Mouse (Mus musculus): ENCODE data around the gene Tespa1.
"Not testable (repeated sequence)": the region's sequence is repeated elsewhere in the genome, so short reads cannot be mapped to it uniquely, and the experiment has no call there.

The Tespa1 gene

DNA sequence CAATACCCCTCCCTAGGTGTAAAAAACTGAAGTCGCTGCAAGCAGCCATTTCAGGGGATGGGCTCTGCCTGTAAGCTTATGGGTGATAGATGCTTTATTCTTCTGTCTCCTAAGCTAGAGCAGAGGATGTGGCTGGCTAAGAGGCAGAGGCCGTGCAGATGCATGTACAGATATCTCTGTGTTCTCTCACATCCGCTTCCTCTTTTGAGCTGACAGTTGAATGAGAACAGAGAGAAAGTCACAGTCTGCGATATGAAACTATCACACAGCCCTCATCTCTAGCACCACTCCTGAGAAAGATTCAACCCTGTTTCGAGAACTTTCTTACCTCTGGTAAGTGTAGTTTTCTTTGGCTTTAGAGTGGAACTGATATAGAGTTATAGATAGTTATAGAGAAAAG, at the start of gene Tespa1:
TSS of gene Tespa1 (plus strand) at position 234 of the 400 bp plus-strand sequence.
- DNase-seq (ENCODE audit: low read depth): peak; percentile 88

DNA sequence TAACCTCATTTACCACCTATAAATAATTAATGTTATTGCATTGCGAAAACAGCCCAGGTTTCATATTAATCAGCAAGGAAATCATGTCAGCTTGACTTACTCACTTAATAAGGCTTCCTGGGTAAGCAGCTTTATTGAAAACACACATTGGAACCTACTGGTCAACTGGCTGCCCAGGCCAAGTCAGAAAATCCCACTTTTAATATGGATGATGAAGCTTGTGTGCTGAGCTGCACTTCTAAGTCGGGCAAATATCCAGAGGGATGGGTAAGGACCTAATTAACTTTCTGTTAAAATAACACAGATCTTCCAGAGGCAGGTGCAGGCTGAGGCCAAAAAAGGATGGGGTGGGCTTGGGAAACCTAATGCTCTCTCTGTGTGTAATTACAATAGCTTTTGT, 46.9 kb upstream of the Tespa1 start:
- no peak for DNase-seq (ENCODE audit: low read depth)

DNA sequence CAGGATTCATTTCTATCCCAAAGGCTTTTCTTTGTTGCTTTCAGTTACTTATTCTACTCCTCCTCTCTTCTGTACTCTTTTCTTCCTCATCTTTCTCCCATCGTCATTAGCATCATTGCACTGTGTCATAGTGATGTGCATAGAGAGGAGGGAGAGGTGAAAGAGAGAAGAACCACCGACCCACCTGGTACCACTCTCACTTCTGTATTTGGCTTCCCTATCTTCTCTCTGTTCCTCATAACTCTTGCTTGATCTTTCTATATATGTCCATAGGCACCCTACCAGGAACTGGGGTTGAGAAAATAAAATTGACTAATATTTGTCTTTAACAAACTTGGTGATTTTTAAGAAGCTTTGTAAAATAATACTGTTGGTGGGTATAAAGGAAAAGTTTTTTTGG, 46.2 kb upstream of the Tespa1 start:
- no peak for DNase-seq (ENCODE audit: low read depth)

DNA sequence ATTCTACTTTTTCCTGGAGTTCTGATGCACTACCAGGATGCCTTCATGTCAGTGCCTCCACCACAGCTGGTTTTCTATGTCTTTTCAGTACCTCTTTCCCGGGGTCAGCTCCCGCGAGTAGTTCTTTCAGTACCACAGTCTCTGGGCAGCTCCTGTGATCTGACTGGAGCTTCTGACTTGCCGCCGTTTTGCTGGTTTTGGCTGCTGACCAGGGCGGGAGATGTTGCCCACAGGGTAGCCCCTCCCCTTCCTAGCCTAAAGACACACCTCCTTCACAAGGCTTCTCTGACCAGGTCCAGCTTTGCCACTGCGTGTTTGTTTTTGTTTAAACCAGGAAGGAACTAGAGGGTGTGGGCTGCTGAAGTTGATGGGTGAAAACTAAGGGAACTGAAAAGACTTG, 42.6 kb upstream of the Tespa1 start, which contains the start of gene Neurod4:
TSS of gene Neurod4 (minus strand) at position 175 of the 400 bp plus-strand sequence.
- no peak for DNase-seq (ENCODE audit: low read depth)

DNA sequence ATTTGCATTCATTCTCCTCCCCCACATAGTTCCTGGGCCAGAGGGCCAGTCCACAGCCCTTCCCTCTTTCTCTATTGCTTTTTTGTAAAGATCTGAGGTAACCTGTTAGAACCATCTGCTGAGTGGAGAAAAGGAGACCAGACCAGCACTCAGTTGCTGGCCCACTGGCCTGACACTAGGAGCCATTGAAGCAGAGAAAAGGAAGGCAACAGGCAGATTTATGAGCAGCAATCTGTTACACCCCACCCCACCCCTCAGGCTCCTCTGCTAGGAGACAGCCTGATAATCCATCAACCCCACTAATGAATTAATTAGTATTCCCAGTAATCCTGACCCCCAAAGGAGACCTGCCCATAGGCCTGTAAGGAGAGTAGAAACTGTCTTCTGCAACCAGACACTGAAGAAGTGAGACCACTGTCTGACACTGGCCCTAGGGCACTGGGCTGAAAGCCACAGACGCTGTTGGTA, 40.7 kb upstream of the Tespa1 start:
- DNase-seq (ENCODE audit: low read depth): no peak

DNA sequence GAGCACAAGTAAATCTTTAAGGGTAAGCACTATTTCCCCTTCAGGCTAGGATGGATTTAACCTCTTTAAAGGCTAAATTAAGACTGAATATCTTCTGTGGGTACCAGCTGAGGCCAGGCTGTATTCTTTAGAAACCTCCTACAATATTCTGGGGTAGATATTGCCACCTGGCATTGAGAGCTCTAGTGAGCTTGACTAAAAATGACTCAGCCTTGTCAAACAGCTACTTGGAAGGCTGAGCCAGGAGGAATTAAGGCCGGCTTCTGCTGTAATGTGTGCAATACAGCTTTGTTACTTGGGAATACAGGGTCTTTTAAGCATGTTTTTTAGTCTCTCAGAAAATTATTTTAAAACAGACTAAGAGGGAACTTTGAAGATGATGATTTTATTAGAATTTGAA, 35.5 kb upstream of the Tespa1 start:
- DNase-seq (ENCODE audit: low read depth): no peak

DNA sequence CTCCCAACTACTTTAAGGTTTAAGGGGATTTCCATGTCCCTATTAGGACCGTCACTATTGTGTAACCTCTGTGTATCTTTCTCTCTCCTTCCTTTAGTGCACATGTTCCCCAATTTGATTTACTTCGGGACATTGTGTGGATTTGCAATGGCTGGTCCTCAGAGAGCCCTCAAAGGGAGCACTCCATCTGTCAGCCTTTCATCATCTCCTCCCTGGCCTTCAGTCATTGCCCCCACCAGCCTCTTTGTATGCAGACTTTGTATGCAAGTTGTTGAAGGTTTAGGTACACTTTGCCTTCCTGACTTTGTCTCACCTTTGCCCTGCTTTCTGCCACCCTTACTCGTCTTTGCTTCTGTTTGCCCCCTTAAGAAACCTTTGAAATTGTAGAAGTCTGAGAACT, 34.7 kb upstream of the Tespa1 start:
- DNase-seq (ENCODE audit: low read depth): no peak

DNA sequence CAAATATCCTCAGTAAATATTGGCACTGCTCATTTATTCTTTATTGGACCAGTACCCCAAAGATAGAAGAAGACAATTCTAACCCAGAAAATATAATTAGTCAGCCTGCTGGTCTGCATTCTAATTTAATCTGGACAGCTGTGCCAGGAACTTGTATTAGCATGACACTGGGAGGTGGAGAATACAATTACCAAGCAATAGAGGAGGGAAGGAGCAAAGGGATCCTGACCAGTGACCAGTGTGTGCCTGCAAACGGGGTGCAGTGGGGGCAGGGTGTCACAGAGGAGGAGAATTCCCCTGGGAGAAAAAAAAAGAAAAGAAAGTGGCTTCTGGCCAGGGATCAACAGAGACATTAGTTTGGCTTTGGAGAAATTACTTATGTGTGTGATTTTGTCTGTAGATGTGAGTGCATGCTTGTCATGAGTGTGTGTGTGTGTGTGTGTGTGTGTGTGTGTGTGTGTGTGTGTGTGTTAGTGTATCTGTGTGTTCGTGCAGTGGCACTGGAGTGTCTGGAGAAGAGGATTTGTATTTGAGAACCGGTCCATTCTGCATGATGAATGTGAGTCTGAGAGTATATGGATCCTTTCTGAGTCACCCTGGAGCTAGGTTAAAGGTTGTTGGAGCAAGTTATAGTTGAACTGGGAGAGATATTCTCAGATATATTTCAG, 28.8 kb upstream of the Tespa1 start:
- DNase-seq (ENCODE audit: low read depth): no peak

DNA sequence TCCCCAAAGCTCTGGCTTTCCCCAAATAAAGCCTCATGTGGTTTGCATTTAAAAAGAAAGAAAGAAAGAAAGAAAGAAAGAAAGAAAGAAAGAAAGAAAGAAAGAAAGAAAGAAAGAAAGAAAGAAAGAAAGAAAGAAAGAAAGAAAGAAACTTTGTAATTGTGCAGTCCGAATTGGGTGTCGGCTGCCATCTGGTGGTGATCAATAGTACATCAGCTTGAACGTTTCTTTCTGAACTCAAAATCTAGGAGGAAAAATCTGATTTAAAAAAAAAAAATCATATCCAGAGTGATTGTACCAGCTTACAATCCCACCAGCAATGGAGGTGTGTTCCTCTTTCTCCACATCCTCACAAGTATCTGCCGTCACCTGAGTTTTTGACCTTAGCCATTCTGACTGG, 23.9 kb upstream of the Tespa1 start:
- peak; percentile 53 for DNase-seq (ENCODE audit: low read depth)

DNA sequence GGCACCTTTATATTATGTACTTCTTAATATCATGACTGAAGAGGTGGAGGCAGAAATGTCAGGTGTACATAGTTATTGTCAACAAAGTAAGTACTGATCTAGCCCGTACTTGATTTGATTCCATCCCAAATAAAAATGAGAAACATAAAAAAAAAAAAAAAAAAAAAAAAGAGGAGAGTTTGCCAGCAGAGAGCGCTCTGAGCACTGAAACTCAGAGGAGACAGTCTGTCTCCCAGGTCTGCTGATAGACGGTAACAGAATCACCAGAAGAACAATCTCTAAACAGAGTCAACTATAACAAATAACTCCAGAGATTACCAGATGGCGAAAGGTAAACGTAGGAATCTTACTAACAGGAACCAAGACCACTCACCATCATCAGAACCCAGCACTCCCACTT, 18.5 kb upstream of the Tespa1 start:
- DNase-seq (ENCODE audit: low read depth): not testable (repeated sequence)

DNA sequence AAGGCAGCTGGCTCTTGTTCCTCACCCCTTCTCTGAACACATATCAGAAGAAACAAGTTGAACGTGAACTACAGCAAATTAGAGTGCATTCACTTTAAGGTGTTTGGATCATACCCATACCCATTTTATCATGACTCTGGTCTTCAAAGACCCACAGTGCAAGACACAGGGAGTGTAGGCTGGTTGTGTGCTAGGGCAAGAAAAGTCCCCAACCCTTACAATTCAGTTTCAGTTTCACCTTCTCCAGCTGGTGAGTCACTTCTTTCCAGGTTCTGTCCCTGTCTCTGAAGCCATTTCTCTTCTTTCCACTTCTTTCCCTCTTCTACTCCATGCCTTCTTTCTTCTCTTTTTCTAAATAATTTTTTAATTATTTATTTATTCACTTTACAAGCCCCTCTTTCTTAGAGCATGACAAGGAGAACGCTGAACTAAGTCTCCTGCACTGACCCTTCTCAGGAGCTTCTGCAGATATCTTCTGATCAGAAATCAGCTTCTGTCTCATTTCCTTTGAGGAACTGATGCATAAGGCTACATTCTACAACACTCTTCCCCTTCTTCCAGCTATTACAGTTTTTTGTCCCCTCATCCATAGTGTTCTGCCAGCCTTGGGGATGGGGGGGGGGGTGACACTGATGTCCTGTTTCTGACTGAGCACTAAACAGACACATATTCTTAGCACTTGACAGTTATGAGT, 11.0 kb upstream of the Tespa1 start:
- peak; percentile 55 for DNase-seq (ENCODE audit: low read depth)

DNA sequence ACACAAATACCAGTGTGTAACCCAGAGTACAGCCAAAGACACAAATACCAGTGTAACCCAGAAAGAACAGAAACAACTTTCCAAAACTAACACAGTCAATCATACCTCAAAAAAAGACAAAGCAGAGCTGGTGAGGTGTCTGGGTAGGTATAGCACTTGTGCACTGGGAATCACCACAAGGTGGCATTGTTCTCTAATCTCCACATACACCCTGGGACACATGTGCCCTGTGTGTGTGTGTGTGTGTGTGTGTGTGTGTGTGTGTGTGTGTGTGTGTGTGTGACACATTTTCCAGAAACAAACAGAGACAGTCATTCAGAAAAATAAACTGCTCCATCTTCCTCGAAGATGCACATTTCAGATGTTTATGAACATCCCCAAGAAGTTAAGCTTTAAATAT, 9.1 kb upstream of the Tespa1 start:
- DNase-seq (ENCODE audit: low read depth): peak; percentile 86

DNA sequence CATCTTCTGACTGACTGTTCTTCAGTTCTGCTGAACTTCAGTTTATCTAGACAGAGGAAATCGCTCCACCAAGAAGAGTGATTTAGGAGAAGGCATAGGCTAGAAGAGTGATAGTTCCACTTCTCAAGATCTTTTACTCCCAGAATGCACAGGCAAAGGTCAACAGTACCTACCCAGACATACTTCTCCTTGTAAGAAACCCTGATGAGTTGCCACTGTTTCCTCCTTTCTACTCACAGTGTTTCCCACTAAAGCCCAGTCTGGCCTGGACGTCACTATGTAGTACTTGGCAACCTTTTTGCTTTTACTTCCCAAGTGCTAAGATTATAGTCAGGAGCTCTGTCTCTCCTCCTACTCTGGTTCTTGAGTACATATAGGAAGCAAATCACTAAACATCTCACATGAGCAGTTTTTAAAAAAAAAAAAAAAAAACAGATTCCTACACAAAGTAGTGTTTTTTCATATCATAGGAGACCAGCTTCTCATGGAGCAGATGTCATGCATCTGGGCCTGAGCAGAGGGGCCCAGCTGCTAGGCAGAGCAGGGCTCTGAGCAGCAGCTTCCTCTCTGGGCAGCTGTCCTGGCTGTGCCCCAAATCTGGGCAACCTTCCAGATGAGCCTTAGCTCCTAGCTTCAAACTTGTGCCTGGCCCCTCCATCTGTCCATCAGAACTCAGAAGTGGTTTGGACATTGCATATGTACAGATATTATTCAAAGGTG, 8.4 kb upstream of the Tespa1 start:
- peak; percentile 13 for DNase-seq (ENCODE audit: low read depth)

DNA sequence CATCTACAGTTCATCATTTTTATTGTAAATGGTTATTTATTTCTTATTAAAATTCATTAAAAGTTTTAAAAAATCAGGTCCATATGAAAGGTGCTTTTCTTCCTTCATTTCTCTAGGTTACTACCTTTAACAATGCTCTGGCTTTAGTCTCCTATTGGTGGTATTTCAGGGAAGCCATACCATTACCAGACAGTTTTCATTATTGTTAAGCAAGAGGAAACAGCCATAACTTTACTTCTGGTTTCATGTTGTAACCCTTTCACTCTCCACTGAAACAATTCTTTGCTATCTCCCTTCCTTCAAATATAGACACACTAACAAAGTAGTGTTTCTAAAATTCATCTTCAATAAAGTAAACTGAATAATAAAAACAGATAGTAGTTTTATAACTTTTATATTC, 6.8 kb upstream of the Tespa1 start:
- DNase-seq (ENCODE audit: low read depth): no peak

DNA sequence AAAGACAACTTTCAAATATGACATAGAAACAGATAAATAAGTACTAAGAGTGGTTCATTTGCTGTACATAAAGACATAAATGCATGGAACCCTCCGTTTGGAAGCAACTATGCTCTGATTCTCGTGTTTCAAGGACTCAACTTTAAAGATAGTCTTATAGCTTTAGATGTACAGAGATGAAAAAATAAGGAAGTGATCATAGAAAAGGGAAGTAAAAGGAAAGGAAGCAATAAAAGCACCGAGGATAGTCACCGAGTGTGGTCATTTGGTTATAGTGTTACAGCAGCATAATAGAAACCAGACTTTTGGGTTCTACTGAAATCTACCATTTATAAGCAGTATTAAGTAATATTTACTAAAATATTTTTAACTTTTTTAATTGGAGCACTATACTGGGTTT, 4.0 kb upstream of the Tespa1 start:
- DNase-seq (ENCODE audit: low read depth): no peak

DNA sequence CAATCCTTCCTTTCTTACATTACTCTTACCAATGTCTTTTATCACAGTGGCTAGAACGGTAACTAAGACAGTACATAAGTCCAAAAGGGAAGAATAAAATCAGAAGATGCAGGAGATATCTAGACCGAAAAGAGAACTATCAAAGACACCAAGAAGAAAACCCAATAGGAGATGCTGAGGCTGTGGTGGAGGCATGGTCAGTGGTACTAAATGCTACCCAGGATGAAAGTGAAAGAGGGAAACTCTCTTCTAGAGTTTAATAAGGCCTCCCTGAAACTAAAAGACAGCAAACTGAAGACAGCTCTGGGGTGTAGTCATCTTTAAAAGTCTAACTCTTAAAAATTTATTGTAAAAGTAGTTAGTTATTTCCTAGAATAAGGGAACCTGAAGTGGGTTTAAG, 2.0 kb upstream of the Tespa1 start:
- DNase-seq (ENCODE audit: low read depth): no peak

DNA sequence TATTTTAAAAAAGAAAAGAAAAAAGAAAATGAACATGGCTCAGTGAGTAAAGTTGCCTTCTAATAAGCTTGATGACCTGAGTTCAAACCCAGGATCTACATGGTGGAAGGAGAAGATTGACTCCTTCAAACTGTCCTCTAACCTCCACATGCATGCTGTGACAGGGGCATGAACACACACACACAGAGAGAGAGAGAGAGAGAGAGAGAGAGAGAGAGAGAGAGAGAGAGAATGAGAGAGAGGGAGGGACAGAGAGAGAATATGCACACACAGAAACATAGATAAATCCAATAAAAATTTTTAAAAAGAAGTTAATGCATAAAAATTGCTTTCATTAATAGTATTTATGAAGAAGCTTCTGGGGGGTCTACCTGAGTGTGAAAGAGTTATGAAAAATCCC, 608 bp upstream of the Tespa1 start:
- DNase-seq (ENCODE audit: low read depth): no peak

DNA sequence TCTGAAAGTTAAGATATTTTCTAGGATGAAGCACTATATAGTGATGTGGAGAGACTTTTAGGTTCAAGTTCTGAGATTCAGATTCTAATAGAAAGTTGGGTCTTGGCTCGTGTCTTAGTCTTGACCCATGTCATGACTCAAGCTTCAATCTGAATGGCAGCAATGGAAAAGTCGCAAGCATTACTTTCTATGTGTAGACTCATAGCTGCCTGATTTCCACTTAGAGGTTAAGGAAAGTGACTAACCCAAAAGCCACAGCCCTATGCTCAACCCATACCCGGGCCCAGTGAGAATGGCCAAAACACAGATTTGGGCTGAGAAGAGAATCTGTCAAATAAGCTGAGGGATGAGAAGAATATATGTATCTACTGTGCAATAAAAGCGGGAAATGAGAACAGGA, 1.6 kb downstream of the Tespa1 start:
- DNase-seq (ENCODE audit: low read depth): peak; percentile 43

DNA sequence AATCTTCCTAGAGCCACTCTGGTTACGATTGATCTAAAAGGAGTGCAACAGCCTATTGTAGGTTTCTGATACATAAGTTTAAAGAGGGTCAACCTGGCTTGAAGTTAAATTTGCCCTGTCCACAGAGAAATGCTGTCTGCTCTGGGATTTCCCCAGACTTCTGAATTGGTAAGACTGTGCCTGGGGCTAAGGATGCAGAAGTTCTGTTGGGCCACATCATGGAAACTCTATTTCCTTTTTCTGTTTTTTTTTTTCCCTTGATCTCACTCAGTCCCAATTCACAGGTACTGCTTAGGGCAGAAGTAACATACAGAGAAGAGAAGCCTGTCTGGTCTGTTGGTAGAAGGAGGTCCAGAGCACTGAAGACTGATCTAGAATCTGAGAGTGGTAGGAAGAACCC, 8.0 kb downstream of the Tespa1 start:
- peak; percentile 77 for DNase-seq (ENCODE audit: low read depth)

DNA sequence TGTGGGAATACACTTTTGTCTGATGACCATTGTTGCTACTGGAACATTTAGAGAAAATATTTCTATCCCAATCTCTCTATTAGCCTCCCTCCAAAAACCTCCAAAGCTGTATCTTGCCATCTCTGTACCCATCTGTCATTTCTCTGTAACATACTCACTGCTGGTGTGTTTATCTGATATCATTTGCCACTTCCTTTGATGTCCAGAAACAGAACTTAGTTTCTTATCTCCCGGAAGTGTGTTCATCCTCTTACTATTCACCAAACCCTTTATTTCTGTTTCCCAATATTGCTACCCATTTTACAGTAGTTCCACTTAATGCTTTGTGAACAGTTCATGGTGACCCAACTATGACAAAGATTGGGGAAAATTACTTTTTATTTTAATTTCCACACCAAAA, 13.7 kb downstream of the Tespa1 start:
- peak; percentile 66 for DNase-seq (ENCODE audit: low read depth)

DNA sequence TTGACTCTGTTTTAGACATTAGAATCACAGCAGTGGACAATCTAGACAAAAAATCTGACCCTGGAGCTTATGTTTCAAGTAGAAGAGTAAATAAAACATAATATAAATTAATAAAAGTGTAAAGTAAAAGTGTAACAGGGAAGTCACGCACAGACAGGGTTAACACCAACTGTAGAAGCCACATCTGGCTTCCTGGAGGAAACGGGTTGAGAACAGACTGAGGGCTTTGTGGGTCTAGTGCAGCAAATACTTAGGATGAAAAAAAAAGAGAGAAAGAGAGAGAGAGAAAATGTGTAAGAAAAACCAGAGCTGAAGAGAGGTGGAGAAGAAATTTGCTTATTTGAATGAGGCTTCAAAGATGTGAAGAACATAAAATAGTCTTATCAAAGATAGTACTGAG, 14.9 kb downstream of the Tespa1 start:
- DNase-seq (ENCODE audit: low read depth): peak; percentile 47

DNA sequence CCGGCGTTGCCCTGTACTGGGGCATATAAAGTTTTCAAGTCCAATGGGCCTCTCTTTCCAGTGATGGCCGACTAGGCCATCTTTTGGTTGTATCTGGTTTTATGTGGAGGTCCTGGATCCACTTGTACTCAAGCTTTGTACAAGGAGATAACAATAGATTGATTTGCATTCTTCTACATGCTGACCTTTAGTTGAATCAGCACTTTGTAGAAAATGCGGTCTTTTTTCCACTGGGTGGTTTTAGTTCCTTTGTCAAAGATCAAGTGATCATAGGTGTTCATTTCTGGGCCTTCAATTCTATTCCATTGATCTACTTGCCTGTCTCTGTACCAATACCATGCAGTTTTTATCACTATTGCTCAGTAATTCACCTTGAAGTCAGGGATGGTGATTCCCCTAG, 17.4 kb downstream of the Tespa1 start:
- peak; percentile 40 for DNase-seq (ENCODE audit: low read depth)

DNA sequence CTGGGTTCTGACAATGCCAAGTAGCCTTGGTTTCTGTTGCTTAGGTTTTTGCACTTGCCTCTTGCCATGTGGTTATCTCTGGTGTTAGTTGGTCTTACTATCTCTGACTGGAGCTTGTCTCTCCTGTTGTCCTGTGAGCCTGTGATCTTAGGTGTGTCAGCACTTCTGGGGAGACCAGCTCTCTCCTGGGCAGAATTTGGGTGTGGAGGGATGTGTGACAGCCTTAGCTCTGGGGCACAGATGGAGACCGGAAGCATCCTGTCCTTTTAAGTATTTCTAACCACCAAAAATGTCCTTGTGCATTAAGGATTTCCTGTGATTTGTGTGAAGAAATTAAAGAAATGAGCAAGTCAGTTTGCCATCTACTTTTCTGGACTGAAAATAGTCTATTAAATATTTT, 21.4 kb downstream of the Tespa1 start:
- DNase-seq (ENCODE audit: low read depth): peak; percentile 63

All from naive thymus-derived CD4-positive, alpha-beta T cell, adult 2 months (primary cell).